Mouse (Mus musculus): ENCODE measurements around the gene Mb21d2. TPM values are rescaled to one million over a fixed set of nuclear protein-coding genes. Genes with fewer than 3 reads are reported as not detected.

Mb21d2 gene
- polyA plus RNA-seq, 1 experiment = 7.6 TPM

DNA sequence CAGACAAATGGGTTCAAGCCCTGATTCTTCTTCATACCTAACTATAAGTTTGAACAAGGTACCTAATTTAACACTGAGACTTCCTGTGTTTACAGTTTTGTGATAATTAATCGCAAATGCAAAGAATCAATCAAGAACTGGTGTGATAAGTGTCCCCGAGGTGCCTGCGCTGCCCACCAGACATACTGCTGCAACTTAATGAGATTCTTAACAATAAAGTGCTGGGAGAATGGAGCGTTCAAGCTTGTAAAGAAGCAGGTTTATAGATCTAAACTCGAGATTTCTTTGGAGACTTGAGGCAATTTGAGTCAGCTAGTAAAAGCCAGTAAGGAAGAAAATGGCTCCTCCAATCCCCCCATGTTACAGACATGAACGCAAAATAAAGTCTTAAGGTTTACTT is 107.7 kb downstream of the Mb21d2 start:
- TF ChIP-seq POLR2A (IDR thresholded peaks at IDR 0.05; ENCODE audit: low read depth, low read length) (no peak), CTCF (IDR thresholded peaks at IDR 0.05; ENCODE audit: borderline replicate concordance, insufficient read depth, low read length) (no peak)
- no peak overlapping the region for H3K27ac ChIP-seq (ENCODE audit: insufficient read depth, low read length)
- H3K4me1 ChIP-seq (ENCODE audit: control insufficient read depth, insufficient read depth, low read length) = no peaks in the 10 kb centered on the region
- no peak overlapping the region for H3K4me3 ChIP-seq (ENCODE audit: insufficient read depth, low read length)

DNA sequence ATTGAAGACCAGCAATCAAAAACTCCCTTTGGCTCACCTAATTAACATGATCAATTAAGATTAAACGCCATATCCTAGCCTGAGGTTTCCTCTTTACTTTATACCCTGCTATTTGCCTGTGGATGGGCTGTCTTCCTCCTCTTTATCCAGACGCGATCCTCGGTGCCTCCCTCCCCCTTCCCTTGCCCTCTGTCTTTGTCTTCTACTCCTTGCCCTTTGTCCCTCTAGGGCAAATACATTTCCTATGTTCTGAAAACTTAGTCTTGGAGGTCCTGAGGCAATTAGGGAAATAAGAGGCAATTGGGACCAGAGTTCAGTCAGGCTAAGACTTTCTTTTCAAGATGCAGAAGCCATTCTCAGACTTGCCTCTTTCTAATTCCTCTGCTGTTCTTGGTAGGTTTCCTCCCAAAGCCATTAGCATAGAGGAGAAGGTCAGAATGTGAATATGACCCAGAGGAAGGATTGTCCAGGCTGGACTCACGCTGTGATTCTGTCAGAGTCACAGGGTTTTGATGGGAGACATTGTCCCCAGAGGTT is 110.7 kb downstream of the Mb21d2 start:
- Histone ChIP-seq H3K4me3 (ENCODE audit: insufficient read depth, low read length) (no peak overlapping the region), H3K27ac (ENCODE audit: insufficient read depth, low read length) (no peak overlapping the region), H3K4me1 (ENCODE audit: control insufficient read depth, insufficient read depth, low read length) (no peaks in the 10 kb centered on the region)
- TF ChIP-seq POLR2A (IDR thresholded peaks at IDR 0.05; ENCODE audit: low read depth, low read length) = no peak
- no peak for TF ChIP-seq CTCF (IDR thresholded peaks at IDR 0.05; ENCODE audit: borderline replicate concordance, insufficient read depth, low read length)

DNA sequence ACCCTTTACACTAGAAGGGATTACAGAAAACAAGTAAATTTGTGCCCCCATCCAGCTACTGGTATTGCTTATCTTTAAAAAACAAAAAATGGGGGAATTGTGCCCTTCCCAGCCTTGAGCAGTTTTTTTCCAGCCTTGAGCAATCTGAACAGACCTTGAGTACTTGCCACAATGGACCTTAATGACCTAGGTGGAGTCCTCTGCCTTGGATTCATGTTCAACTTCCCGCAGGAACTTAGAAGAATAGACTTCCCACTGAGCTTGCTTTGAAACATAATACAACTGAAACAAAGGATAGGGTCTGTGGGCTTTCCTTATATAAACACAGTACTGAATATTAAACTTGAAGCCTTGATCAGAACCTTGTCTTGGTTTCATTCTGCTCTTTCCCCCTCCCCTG is 116.2 kb downstream of the Mb21d2 start:
- TF ChIP-seq POLR2A (IDR thresholded peaks at IDR 0.05; ENCODE audit: low read depth, low read length) (no peak), CTCF (IDR thresholded peaks at IDR 0.05; ENCODE audit: borderline replicate concordance, insufficient read depth, low read length) (no peak)
- H3K4me1 ChIP-seq (ENCODE audit: control insufficient read depth, insufficient read depth, low read length) = no peaks in the 10 kb centered on the region
- no peak overlapping the region for H3K27ac ChIP-seq (ENCODE audit: insufficient read depth, low read length)
- H3K4me3 ChIP-seq (ENCODE audit: insufficient read depth, low read length) = no peak overlapping the region

DNA sequence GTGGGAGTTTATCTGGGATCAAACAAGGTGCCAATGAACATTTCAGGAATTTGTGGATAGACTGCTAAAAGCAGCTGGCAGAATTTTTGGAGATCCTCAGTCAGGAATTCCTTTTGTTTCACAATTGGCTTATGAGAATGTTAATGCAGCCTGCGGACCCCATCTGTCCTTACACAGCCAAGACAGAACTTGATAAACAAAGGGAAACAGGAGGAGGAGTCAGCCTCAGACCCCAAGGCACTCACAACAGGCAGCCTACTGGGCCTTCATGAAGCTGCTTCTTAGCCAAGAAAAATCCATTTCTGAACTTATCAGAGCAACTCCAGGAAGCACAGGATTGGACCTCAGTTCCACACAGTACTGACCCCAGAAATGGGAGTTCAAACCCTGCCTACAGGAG is 120.4 kb downstream of the Mb21d2 start:
- Histone ChIP-seq H3K4me1 (ENCODE audit: control insufficient read depth, insufficient read depth, low read length) (no peaks in the 10 kb centered on the region), H3K27ac (ENCODE audit: insufficient read depth, low read length) (no peak overlapping the region), H3K4me3 (ENCODE audit: insufficient read depth, low read length) (no peak overlapping the region)
- TF ChIP-seq POLR2A (IDR thresholded peaks at IDR 0.05; ENCODE audit: low read depth, low read length) (no peak), CTCF (IDR thresholded peaks at IDR 0.05; ENCODE audit: borderline replicate concordance, insufficient read depth, low read length) (no peak)

DNA sequence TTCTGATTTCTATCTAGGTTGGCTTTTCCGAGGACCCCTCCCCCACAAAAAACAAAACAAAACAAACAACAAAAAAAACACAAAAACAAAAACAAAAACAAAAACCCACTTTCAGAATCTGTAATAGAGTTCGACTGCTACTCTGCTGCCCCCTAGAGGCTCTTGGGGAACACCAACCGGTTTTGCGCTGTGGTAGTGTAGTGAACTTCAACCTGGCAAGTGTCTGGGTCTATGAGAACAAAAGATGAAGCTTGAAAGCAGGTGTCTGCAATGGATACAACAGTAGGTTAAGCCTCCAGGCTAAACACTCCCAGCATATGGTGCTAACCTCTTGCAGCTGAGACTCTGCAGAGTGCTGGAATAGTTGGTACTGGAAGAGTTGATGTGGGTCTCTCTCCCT is 136.4 kb downstream of the Mb21d2 start:
- TF ChIP-seq POLR2A (IDR thresholded peaks at IDR 0.05; ENCODE audit: low read depth, low read length) (no peak), CTCF (IDR thresholded peaks at IDR 0.05; ENCODE audit: borderline replicate concordance, insufficient read depth, low read length) (peak; percentile 16; the same call in 1 of the 2 replicates)
- no peak overlapping the region for H3K27ac ChIP-seq (ENCODE audit: insufficient read depth, low read length)
- H3K4me3 ChIP-seq (ENCODE audit: insufficient read depth, low read length) = no peak overlapping the region
- H3K4me1 ChIP-seq (ENCODE audit: control insufficient read depth, insufficient read depth, low read length) = no peaks in the 10 kb centered on the region

Other genes with a start within 250 kb of the Mb21d2 start
- gene Fgf12, start 176.6 kb downstream of the Mb21d2 start, polyA plus RNA-seq (2011; ENCODE audit: insufficient read length, low read depth, missing spikeins) = 0.49 TPM in 1 of 2 replicates, not detected in the other